Comparison of ENCODE assay signal across 23 mouse cellular contexts in genomic region chr9:42277162-42277561, GRCm38 (mm10). TPM values are rescaled to one million over a fixed set of nuclear protein-coding genes. Genes with fewer than 3 reads are reported as not detected.
DNase-seq lines count a peak whose midpoint lies in the region; ATAC-seq lines count a peak whose summit lies in the region.
"Had no signal": no experiment of that assay in that cellular context is flagged by ENCODE, and none has a peak within 500 bp of the region (broad histone marks: within the 10 kb centered on the region; RNA-seq: fewer than 3 reads in every experiment).

No protein-coding gene starts in this region.

- peak; percentile 25 for DNase-seq in embryonic facial prominence, embryonic 14.5 days (ENCODE audit: low spot score)
- DNase-seq in embryonic facial prominence, embryonic 10.5 days (ENCODE audit: low spot score), result no peak
- peak; percentile 1 for DNase-seq in heart, embryonic 10.5 days (ENCODE audit: low spot score)
- DNase-seq in fat pad, adult 2 months (ENCODE audit: extremely low read depth, low read depth, low spot score), result peak; percentile 80
- DNase-seq: adrenal gland, adult 8-10 months; adrenal gland, postnatal 14 days; adrenal gland, postnatal 36 days; B cell, adult 2 months; cerebellum, adult 11-12 months; cerebellum, adult 2 months; cerebellum, adult 9-10 months; cerebellum, postnatal 10 days; cerebellum, postnatal 25 days; forebrain, postnatal 0 days had no signal

- peaks cover 4% of the 10 kb centered on the region; the same call in 1 of the 2 replicates for H3K9me3 ChIP-seq in embryonic facial prominence, embryonic 14.5 days (ENCODE audit: control insufficient read depth, low read length)
- H3K9me3 ChIP-seq in embryonic facial prominence, embryonic 10.5 days, result no peaks in the 10 kb centered on the region
- no peaks in the 10 kb centered on the region for H3K9me3 ChIP-seq in heart, embryonic 10.5 days
- no peaks in the 10 kb centered on the region for H3K9me3 ChIP-seq in heart, embryonic 11.5 days (replicated peaks; ENCODE audit: control insufficient read depth, low read length)
- H3K9me3 ChIP-seq: embryonic facial prominence, embryonic 13.5 days; forebrain, embryonic 13.5 days; forebrain, embryonic 15.5 days; G1E had no signal

- no peaks in the 10 kb centered on the region for H3K27me3 ChIP-seq in embryonic facial prominence, embryonic 14.5 days (replicated peaks; ENCODE audit: control insufficient read depth, insufficient read depth, low read length)
- H3K27me3 ChIP-seq in embryonic facial prominence, embryonic 10.5 days (replicated peaks; ENCODE audit: low read depth, poor library complexity, severe bottlenecking), result no peaks in the 10 kb centered on the region
- no peaks in the 10 kb centered on the region for H3K27me3 ChIP-seq in heart, embryonic 10.5 days (ENCODE audit: insufficient read depth, poor library complexity, severe bottlenecking)
- no peaks in the 10 kb centered on the region for H3K27me3 ChIP-seq in heart, embryonic 11.5 days (ENCODE audit: control insufficient read depth, insufficient read depth, low read length)
- H3K27me3 ChIP-seq: CH12.LX; embryonic facial prominence, embryonic 13.5 days; forebrain, embryonic 13.5 days; forebrain, embryonic 15.5 days had no signal

- H3K36me3 ChIP-seq in embryonic facial prominence, embryonic 14.5 days (ENCODE audit: control insufficient read depth, insufficient read depth, low read length), result no peaks in the 10 kb centered on the region
- H3K36me3 ChIP-seq in embryonic facial prominence, embryonic 10.5 days (replicated peaks), result no peaks in the 10 kb centered on the region
- H3K36me3 ChIP-seq in heart, embryonic 10.5 days, result no peaks in the 10 kb centered on the region
- no peaks in the 10 kb centered on the region for H3K36me3 ChIP-seq in heart, embryonic 11.5 days (ENCODE audit: control insufficient read depth, insufficient read depth, low read length)
- H3K36me3 ChIP-seq: embryonic facial prominence, embryonic 13.5 days; forebrain, embryonic 15.5 days; G1E had no signal

- H3K4me1 ChIP-seq in embryonic facial prominence, embryonic 14.5 days (ENCODE audit: control insufficient read depth, insufficient read depth, low read length), result no peaks in the 10 kb centered on the region
- no peaks in the 10 kb centered on the region for H3K4me1 ChIP-seq in embryonic facial prominence, embryonic 10.5 days
- H3K4me1 ChIP-seq in heart, embryonic 10.5 days, result no peaks in the 10 kb centered on the region
- H3K4me1 ChIP-seq in heart, embryonic 11.5 days (ENCODE audit: control insufficient read depth, insufficient read depth, low read length), result no peaks in the 10 kb centered on the region
- H3K4me1 ChIP-seq: embryonic facial prominence, embryonic 13.5 days; forebrain, embryonic 13.5 days; forebrain, embryonic 15.5 days had no signal

- no peak overlapping the region for H3K9ac ChIP-seq in embryonic facial prominence, embryonic 14.5 days (ENCODE audit: low read depth, low read length)
- no peak overlapping the region for H3K9ac ChIP-seq in heart, embryonic 11.5 days (ENCODE audit: low read depth, low read length)
- H3K9ac ChIP-seq: embryonic facial prominence, embryonic 13.5 days; forebrain, embryonic 13.5 days; forebrain, embryonic 15.5 days; forebrain, postnatal 0 days had no signal

- H3K27ac ChIP-seq in embryonic facial prominence, embryonic 14.5 days (replicated peaks; ENCODE audit: low read depth, low read length), result no peak overlapping the region
- no peak overlapping the region for H3K27ac ChIP-seq in embryonic facial prominence, embryonic 10.5 days (replicated peaks)
- no peak overlapping the region for H3K27ac ChIP-seq in heart, embryonic 10.5 days
- H3K27ac ChIP-seq in heart, embryonic 11.5 days (ENCODE audit: low read depth, low read length), result no peak overlapping the region
- H3K27ac ChIP-seq: embryonic facial prominence, embryonic 13.5 days; forebrain, embryonic 13.5 days; forebrain, embryonic 15.5 days had no signal

- ATAC-seq in embryonic facial prominence, embryonic 14.5 days (ENCODE audit: low read depth), result no peak
- ATAC-seq in heart, embryonic 11.5 days (replicated peaks; ENCODE audit: insufficient number of reproducible peaks, low FRiP score, low TSS enrichment), result no peak
- ATAC-seq: activated CD4-positive, CD25-positive, alpha-beta regulatory T cell, adult 4 months; CD4-positive, CD25-positive, alpha-beta regulatory T cell, adult 4 months; forebrain, embryonic 13.5 days; forebrain, embryonic 15.5 days; forebrain, postnatal 0 days; Patski had no signal

- no peak overlapping the region for H3K4me2 ChIP-seq in embryonic facial prominence, embryonic 14.5 days (ENCODE audit: low read depth, low read length)
- H3K4me2 ChIP-seq in heart, embryonic 11.5 days, result no peak overlapping the region
- H3K4me2 ChIP-seq: embryonic facial prominence, embryonic 13.5 days; forebrain, embryonic 13.5 days; forebrain, embryonic 15.5 days had no signal

- H3K4me3 ChIP-seq in embryonic facial prominence, embryonic 14.5 days (ENCODE audit: low read depth, low read length), result no peak overlapping the region
- no peak overlapping the region for H3K4me3 ChIP-seq in embryonic facial prominence, embryonic 10.5 days
- H3K4me3 ChIP-seq in heart, embryonic 10.5 days, result no peak overlapping the region
- no peak overlapping the region for H3K4me3 ChIP-seq in heart, embryonic 11.5 days (ENCODE audit: low read depth, low read length)
- H3K4me3 ChIP-seq: embryonic facial prominence, embryonic 13.5 days; forebrain, embryonic 13.5 days; forebrain, embryonic 15.5 days had no signal

RNA-seq across cellular contexts. Expression of gene Sc5d, which starts 13.1 kb away (rescaled TPM):
- 32.3 and 38.3 TPM in 2 replicates for polyA plus RNA-seq in embryonic facial prominence, embryonic 14.5 days (2014; fragmentation: Nextera tagmentation; extraction: Ambion mirVana)
- 57.7 and 58.1 TPM in 2 replicates for polyA plus RNA-seq in embryonic facial prominence, embryonic 10.5 days (2016; fragmentation: Nextera tagmentation; extraction: Ambion mirVana)
- polyA plus RNA-seq in heart, embryonic 10.5 days (2016; fragmentation: Nextera tagmentation; extraction: Ambion mirVana), result 51.5 and 58.1 TPM in 2 replicates
- 45.5 and 50.0 TPM in 2 replicates for polyA plus RNA-seq in heart, embryonic 11.5 days (2014; fragmentation: Nextera tagmentation; extraction: Ambion mirVana)
